Mouse (Mus musculus) megakaryocyte, embryonic 14.5 days (primary cell): ENCODE data around the gene Gm20388. TPM values are rescaled to one million over a fixed set of nuclear protein-coding genes. Genes with fewer than 3 reads are reported as not detected.
A peak's percentile ranks its signal among the peaks of the same experiment; 100 is the strongest.

Experiments
- H3K27me3 ChIP-seq: replicated peaks from 2 replicates; pipeline ENCODE3; 2012; ENCODE audit warnings: inconsistent platforms
- H3K36me3 ChIP-seq: replicated peaks from 2 replicates; pipeline ENCODE3; 2012; ENCODE audit warnings: low read length, inconsistent platforms, mixed read lengths
- H3K4me1 ChIP-seq: 2 replicates; pipeline ENCODE4 v1.6.1; 2012; ENCODE audit warnings: inconsistent platforms
- H3K4me3 ChIP-seq: replicated peaks from 2 replicates; pipeline ENCODE3; 2012; ENCODE audit warnings: moderate library complexity, mild to moderate bottlenecking, inconsistent platforms
- H3K9me3 ChIP-seq: 2 replicates; pipeline ENCODE4 v1.6.1; 2012; ENCODE audit warnings: inconsistent platforms
- FLI1 ChIP-seq: IDR thresholded peaks from 2 replicates; pipeline ENCODE4 v1.6.1; 2012; ENCODE audit warnings: low read length, inconsistent platforms, mixed read lengths
- GATA1 ChIP-seq: IDR thresholded peaks from 3 replicates; pipeline ENCODE4 v1.6.1; 2012; ENCODE audit warnings: mixed read lengths, low read length, inconsistent platforms, borderline replicate concordance
- polyA plus RNA-seq: library from polyadenylated mRNA; stranded (reverse); fragments of >175 nt; gene quantifications from 2 replicates; pipeline ENCODE4 v1.2.3, GENCODE M21; 2012; ENCODE audit warnings: low replicate concordance; ENCODE audit not compliant: insufficient read depth

The Gm20388 gene
- polyA plus RNA-seq, 1 experiment: 111 TPM

DNA sequence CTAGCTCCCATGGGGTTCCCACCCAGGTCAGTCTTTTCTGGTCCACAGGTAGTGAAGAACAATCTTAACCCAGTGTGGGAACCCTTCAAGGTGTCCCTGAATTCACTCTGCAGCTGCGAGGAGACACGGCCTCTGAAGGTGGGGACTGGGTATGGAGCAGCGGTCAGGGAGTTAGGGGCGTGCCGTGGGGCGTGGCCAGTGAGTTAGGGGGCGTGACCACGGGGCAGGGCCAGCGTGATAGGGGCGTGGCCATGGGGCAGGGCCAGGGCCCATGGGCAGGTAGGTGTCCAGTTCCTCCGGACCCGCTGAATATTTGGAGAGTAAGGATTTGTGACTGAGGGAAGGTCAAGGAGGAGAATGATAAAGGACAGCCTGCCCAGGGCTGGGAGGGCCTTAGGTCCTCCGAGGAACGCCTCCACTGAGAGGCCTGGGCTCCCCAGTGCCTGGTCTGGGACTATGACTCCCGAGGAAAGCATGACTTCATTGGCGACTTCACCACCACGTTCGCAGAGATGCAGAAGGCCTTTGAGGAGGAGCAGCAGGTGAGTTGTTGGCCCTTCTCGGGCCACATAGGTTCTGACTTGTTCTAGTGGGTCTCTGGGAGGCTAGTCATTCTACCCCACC lies 3215.7 kb downstream of the Gm20388 start:
- Histone ChIP-seq H3K4me3 (peak overlapping the region; percentile 64), H3K27me3 (peaks cover 91% of the 10 kb centered on the region), H3K36me3 (no peaks in the 10 kb centered on the region), H3K9me3 (no peaks in the 10 kb centered on the region), H3K4me1 (peaks cover 16% of the 10 kb centered on the region)
- TF ChIP-seq GATA1: no peak
- TF ChIP-seq FLI1: no peak

DNA sequence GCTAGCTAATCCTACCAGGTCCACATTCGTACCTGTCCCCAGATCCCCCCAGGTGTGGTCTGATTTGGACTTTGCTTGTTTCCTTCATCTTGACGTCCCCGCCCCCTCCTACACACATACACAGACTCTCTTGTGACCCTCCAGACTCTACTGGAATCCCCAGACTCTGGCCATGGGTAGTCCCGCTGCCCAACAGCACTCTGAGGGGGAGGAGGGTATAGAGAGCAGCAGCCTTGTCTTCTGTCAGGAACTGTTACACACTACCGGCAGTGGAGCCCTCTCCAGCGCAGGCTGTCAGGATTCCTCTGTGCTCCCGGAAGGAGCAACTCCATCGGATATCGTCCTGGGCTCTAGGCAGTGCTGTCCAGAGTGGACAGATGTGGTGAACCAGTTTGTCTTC lies 3220.4 kb downstream of the Gm20388 start:
- peaks cover 15% of the 10 kb centered on the region for H3K4me1 ChIP-seq
- no peak for TF ChIP-seq GATA1
- no peak overlapping the region for H3K4me3 ChIP-seq
- peaks cover 88% of the 10 kb centered on the region for H3K27me3 ChIP-seq
- H3K36me3 ChIP-seq: no peaks in the 10 kb centered on the region
- peaks cover 11% of the 10 kb centered on the region for H3K9me3 ChIP-seq

DNA sequence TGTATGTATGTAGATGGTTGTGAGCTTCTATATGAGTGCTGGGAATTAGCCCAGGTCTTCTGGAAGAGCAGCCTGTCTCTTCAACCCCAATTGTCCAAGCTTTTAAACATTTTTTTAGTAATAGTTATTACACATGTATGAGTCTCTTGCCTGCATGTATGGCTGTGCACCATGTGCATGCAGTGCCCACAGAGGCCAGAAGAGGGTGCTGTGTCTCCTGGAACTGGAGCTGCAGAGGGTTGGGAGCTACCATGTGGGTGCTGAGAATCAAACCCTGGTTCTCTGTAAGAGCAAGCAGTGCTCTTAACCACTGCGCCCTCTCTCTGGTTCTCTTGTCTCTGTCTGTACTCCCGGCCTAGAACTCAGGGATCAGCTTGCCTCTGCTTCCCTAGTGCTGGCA lies 3222.3 kb downstream of the Gm20388 start:
- TF ChIP-seq GATA1: no peak
- TF ChIP-seq FLI1: no peak

DNA sequence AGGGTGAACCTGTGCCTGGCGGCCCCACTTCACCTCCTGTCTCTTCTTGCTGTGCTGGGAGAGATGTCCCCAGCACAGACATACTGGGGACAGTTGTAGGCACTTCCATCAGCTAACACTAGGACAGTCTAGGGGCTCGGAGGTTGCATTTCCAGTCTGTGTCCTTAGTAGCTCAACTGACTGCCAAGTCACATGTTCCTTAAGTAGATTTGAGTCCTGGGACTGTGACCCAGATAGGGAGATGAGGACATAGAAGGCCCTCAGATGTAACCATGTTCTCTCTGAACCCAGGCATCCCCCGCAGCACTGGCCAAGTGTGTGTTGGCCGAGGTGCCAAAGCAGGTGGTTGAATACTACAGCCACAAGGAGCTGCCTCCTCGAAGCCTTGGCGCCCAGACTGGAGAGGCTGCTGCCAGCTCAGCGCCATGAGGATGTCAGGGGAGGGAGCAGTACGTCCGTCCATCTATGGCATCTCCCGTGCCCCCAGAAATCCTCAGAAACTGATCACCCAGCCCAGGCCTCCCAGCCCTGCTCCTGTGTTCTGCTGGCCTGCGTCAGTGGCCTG lies 3223.6 kb downstream of the Gm20388 start:
- no peaks in the 10 kb centered on the region for H3K36me3 ChIP-seq
- TF ChIP-seq GATA1 (no peak), FLI1 (no peak)
- peaks cover 16% of the 10 kb centered on the region for H3K4me1 ChIP-seq
- no peak overlapping the region for H3K4me3 ChIP-seq
- H3K9me3 ChIP-seq: peaks cover 11% of the 10 kb centered on the region
- H3K27me3 ChIP-seq: peaks cover 81% of the 10 kb centered on the region

More for the DNA sequence above, 3222.3 kb downstream of the Gm20388 start:
- no peak overlapping the region for H3K4me3 ChIP-seq
- H3K27me3 ChIP-seq: peaks cover 85% of the 10 kb centered on the region
- no peaks in the 10 kb centered on the region for H3K36me3 ChIP-seq
- H3K9me3 ChIP-seq: peaks cover 11% of the 10 kb centered on the region
- peaks cover 16% of the 10 kb centered on the region for H3K4me1 ChIP-seq

DNA sequence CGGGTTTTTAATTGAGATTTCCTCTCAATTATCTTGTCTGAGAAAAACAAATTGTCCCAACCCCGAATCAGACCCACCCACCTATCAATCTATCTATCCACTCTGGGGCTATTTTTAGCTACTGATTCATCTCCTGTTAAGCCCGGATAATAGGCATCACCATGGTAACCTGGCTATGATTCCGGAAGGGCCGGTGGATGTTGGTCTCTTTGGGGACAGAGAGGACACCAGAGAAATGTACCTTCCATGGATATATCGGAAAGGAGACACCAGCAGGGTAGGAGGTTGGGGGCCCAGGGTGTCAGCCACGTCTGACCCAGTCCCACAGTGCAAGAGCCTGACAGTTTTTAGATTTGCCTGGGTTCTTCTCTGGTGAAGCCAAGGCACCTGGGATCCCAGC lies 3224.8 kb downstream of the Gm20388 start:
- TF ChIP-seq FLI1: no peak
- TF ChIP-seq GATA1: no peak
- H3K36me3 ChIP-seq: no peaks in the 10 kb centered on the region
- H3K4me3 ChIP-seq: no peak overlapping the region
- peaks cover 16% of the 10 kb centered on the region for H3K4me1 ChIP-seq
- H3K9me3 ChIP-seq: peaks cover 11% of the 10 kb centered on the region
- H3K27me3 ChIP-seq: peaks cover 78% of the 10 kb centered on the region

DNA sequence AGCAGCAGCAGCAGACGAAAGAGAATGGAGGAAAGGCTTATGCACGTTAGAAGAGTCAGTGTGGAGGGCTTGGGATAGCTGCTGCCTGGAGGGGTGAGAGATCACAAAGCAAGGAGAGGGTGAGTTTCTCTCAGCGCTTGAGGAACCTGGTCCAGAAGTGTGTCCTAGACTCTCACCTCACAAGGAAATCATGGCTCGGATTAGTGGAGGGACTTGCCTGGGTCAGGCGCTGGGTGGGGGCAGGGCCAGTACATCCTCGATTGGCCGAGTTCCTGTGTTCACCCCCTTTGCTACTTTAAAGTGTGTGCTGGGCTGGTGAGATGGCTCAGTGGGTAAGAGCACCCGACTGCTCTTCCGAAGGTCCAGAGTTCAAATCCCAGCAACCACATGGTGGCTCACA lies 3225.2 kb downstream of the Gm20388 start:
- Histone ChIP-seq H3K27me3 (peaks cover 78% of the 10 kb centered on the region), H3K4me1 (peaks cover 15% of the 10 kb centered on the region), H3K9me3 (peaks cover 11% of the 10 kb centered on the region), H3K4me3 (no peak overlapping the region), H3K36me3 (no peaks in the 10 kb centered on the region)
- TF ChIP-seq FLI1 (no peak), GATA1 (no peak)

DNA sequence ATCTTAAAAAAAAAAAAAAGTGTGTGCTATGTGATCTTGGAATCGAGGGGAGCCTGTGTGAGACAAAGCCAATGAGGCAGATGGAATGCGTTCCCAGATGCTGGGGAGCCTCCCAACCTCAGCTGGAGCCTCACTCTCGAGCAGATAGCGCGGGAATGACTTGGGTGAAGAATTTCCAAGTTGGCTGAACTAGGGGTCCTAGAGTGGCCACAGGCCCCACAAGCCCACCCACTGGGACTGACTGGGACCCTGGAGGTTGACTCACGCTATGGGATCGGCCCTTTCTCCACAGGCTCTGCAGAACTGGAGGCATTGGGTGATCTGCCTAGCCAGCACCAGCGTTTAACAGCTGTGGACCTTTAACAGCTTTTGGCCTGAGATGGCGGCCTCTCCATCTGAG lies 3225.6 kb downstream of the Gm20388 start:
- Histone ChIP-seq H3K4me1 (peaks cover 10% of the 10 kb centered on the region), H3K9me3 (peaks cover 11% of the 10 kb centered on the region), H3K4me3 (no peak overlapping the region), H3K36me3 (no peaks in the 10 kb centered on the region), H3K27me3 (peaks cover 77% of the 10 kb centered on the region)
- TF ChIP-seq FLI1 (no peak), GATA1 (no peak)

DNA sequence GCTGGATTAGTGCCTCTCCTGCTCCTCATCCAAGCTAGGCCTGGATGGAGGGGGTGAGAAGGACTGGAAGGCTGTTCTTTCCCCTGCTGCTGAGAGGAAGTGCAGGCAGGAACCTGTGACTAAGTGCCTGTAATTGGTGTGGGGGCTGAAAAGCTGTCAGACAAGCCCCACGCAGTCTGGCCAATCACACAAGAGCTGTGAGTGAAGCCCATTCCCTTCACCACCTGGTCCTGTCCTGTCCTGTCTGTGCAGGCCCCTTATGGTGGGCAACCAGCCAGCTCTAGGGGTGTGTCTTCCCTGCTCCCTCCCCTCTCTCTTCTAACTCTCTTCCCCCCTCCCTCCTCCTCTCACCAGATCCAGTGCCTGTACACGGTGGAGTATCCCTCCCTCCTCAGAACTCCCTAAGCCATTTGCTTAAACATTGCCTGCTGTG lies 3227.0 kb downstream of the Gm20388 start:
- H3K27me3 ChIP-seq: peaks cover 76% of the 10 kb centered on the region
- no peak overlapping the region for H3K4me3 ChIP-seq
- TF ChIP-seq GATA1 (no peak), FLI1 (no peak)
- H3K36me3 ChIP-seq: no peaks in the 10 kb centered on the region
- H3K9me3 ChIP-seq: peaks cover 11% of the 10 kb centered on the region
- H3K4me1 ChIP-seq: peaks cover 6% of the 10 kb centered on the region; the same call in 1 of the 2 replicates

DNA sequence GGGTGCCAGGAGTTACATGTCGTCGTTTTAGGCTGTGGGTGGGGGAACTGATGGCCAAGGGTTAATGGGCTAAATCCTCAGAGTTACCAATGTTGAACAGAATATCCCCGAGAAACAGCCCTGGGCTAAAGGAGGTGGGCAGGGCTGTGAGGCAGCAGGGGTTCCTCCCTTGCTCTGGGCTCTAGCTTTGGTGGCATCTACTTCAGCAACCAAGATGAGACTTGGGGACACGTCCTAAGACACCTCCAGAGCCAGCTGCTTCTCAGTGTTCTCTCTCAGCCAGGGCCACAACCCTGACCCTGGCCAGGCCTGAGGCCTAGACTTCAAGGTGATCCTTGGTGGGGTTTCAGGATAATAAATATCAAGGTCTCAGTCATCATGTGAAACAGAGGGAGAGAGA lies 3228.1 kb downstream of the Gm20388 start:
- Histone ChIP-seq H3K4me1 (peaks cover 6% of the 10 kb centered on the region; the same call in 1 of the 2 replicates), H3K27me3 (peaks cover 80% of the 10 kb centered on the region), H3K36me3 (no peaks in the 10 kb centered on the region), H3K4me3 (no peak overlapping the region), H3K9me3 (peaks cover 13% of the 10 kb centered on the region)
- no peak for TF ChIP-seq FLI1
- no peak for TF ChIP-seq GATA1

DNA sequence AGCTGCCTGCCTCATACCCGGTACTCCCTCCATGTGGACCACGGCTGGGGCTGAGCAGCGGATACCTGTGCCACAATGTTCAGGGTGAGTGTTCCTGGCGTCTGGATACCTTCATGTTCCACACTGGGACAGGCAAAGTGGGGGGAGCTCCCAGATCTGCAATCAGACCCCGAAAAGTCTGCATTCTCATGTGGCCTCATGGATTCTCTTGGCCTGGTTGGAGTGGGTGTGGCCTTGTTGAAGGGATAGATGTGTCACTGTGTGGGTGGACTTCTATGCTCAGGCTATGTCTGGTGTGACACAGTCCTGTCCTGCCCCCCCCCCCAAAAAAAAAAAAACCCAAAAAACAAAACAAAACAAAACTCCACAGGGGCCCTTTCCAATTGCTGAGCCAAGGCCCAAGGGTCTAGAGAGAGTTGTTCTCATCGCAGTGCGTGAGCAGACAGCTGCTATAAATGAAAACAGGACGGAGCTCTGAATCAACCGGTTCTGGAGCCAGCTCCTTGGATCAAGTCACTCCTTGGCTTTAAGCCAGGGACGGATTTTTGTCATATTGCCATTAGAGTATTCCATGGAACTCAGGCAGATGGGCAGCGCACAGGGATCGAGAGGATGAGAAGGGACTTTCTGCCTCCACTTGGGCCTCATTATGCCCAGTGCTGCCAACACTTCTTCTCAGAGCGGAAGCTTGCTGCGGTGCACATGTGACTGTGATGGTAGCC lies 3231.3 kb downstream of the Gm20388 start:
- TF ChIP-seq FLI1 (no peak), GATA1 (no peak)
- H3K36me3 ChIP-seq: no peaks in the 10 kb centered on the region

More for the DNA sequence above, 3231.3 kb downstream of the Gm20388 start:
- Histone ChIP-seq H3K4me3 (no peak overlapping the region), H3K9me3 (peaks cover 10% of the 10 kb centered on the region), H3K27me3 (peaks cover 68% of the 10 kb centered on the region), H3K4me1 (peaks cover 6% of the 10 kb centered on the region; the same call in 1 of the 2 replicates)
